Mouse (Mus musculus) cerebellum, adult 2 months (tissue): ENCODE data around the gene Hist3h2a. TPM values are rescaled to one million over a fixed set of nuclear protein-coding genes. Genes with fewer than 3 reads are reported as not detected.

ENCODE experiments used
- DNase-seq, 2 experiments: peaks; one replicate each; pipeline ENCODE4 v3.0.0; 2021
- H3K27ac ChIP-seq: fragments of 200-500 bp; 2 replicates; pipeline ENCODE4 v1.5.1; 2012; ENCODE audit warnings: low read length, control low read depth, inconsistent platforms; ENCODE audit not compliant: insufficient read depth
- H3K27me3 ChIP-seq: fragments of 200-500 bp; 2 replicates; pipeline ENCODE4 v1.6.1; 2012; ENCODE audit warnings: inconsistent platforms, mild to moderate bottlenecking, low read length, moderate library complexity; ENCODE audit not compliant: control insufficient read depth, insufficient read depth
- H3K4me1 ChIP-seq: fragments of 200-500 bp; 2 replicates; pipeline ENCODE4 v1.6.1; 2011; ENCODE audit warnings: low read length; ENCODE audit not compliant: control insufficient read depth, insufficient read depth
- H3K4me3 ChIP-seq: fragments of 200-500 bp; replicated peaks from 2 replicates; pipeline ENCODE3; 2011; ENCODE audit warnings: mild to moderate bottlenecking, low read depth, low read length, control low read depth; ENCODE audit not compliant: insufficient read depth
- CTCF ChIP-seq: fragments of 200-500 bp; IDR thresholded peaks from 2 replicates; pipeline ENCODE4 v1.5.1; 2011; ENCODE audit warnings: low read depth, mild to moderate bottlenecking, control low read depth, low read length, moderate library complexity, borderline replicate concordance; ENCODE audit not compliant: insufficient read depth
- POLR2A ChIP-seq: fragments of 200-500 bp; IDR thresholded peaks from 2 replicates; pipeline ENCODE4 v1.6.1; 2011; ENCODE audit warnings: low read length, control low read depth, borderline replicate concordance; ENCODE audit not compliant: insufficient read depth
- WGBS: fragments of 180-500 bp; shearing (Covaris S2); methylation state at CpG from one replicate; pipeline ENCODE4 v1.1.7; 2018; 5-methylcytosine and 5-hydroxymethylcytosine counted together
- polyA plus RNA-seq: library from polyadenylated mRNA; depleted of rRNA; stranded (reverse); fragments of >200 nt; gene quantifications from 2 replicates; pipeline ENCODE4 v1.2.3, GENCODE M21; 2012

Gene Hist3h2a
- polyA plus RNA-seq, 1 experiment: 41.3 TPM

DNA sequence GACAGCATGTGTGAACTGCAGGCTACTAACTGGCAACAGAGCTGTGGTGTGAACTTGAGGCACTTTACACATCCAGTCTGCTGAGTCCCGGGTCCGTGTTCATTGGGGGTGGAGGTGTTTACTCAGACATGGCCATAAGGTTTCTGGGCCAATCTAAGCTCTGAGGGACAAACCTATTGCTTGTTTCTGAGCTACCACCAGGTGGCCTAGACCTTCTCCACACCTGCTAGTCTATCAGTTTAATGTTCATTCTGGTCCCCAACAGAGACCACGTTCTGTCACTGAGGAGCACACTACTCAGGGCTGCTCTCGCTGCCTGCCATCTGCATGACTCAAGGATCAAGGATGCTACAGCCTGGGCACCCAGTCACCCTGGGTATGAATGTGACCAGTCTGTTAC lies 22.9 kb upstream of the Hist3h2a start:
- Histone ChIP-seq H3K27ac (no peak overlapping the region), H3K27me3 (no peaks in the 10 kb centered on the region), H3K4me3 (no peak overlapping the region), H3K4me1 (peaks cover 4% of the 10 kb centered on the region)
- no peak for DNase-seq
- 34% methylated on average over 4 of the region's 4 CpGs for WGBS
- TF ChIP-seq CTCF: peak; percentile 20; the same call in 1 of the 2 replicates
- TF ChIP-seq POLR2A: no peak

DNA sequence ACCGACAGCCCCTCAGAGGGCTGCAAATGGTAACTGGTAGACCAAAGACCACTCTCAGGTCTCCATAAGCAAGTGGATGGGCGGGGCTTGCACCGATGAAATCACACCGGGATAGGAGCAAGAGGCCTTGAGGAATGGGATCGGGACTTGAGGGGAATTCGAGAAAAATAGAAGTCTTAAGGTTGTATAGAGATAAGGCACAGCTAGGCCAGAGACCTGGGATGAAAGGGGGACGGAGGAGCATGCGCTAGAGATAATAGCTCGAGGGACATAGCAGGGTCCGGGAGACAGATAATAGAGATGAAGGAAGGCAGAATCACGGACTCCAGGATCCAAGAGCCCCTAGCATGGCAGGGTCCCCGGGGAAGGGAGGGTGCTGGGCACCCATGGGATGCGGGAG lies 16.6 kb upstream of the Hist3h2a start:
- under 1% methylated on average over 13 of the region's 13 CpGs for WGBS
- H3K27ac ChIP-seq: peak overlapping the region; percentile 88
- H3K4me3 ChIP-seq: peak overlapping the region; percentile 88
- peaks cover 16% of the 10 kb centered on the region for H3K4me1 ChIP-seq
- H3K27me3 ChIP-seq: no peaks in the 10 kb centered on the region
- peak in 1 of 2 experiments; percentile 42 for DNase-seq
- TF ChIP-seq CTCF (no peak), POLR2A (no peak)

DNA sequence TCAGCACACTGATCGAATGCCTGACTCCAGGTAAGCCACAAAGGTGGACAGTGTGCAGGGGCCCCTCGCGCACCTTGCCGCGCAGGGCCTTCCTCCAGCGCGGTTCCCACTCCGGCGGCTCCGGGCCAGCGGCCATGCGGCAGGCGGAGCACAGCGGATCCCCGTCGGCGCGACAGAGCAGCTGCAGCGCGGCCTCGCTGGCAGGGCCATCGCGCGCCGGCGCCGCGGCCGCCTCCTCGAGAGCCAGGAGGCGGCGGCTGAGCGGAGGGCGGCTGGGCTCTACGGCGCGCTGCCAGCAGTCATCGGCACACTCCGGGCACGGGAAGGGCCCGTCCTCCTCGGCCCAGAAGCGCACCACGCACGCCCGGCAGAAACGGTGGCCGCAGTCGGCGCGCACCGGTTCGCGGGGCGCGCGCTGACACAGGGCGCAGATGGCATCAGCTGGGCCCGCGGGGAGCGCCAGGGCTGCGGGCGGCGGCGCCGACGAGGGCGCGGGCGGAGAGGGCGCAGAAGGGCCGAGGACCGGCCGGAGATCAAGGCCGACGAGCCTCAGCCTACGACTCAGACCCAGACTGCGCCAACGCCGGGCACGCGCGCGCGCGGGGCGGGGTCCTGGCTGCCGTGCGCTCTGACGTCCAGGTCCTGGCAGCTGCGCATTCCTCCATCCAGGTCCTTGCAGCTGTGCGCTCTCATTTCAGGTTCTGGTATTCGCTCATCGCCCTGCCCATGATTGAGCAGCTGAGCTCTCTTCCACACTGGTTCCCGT lies 16.0 kb upstream of the Hist3h2a start, which contains the start of gene Rnf187:
Gene Rnf187, minus strand, starts transcription at position 595 of the 766 bp plus-strand sequence.
- Histone ChIP-seq H3K4me1 (peaks cover 16% of the 10 kb centered on the region), H3K27me3 (no peaks in the 10 kb centered on the region), H3K27ac (peak within 1 kb of the TSS; percentile 88), H3K4me3 (peak within 1 kb of the TSS; percentile 88)
- peak; percentile 95 to 97 for DNase-seq
- TF ChIP-seq CTCF (no peak), POLR2A (peak; percentile 91)
- under 1% methylated on average over 93 of the region's 95 CpGs for WGBS

GRCm38 (mm10) chr11:58939088-58939439 lies 15.4 kb upstream of the Hist3h2a start:
- no peaks in the 10 kb centered on the region for H3K27me3 ChIP-seq
- peaks cover 16% of the 10 kb centered on the region for H3K4me1 ChIP-seq
- WGBS: 5% methylated on average over 6 of the region's 6 CpGs
- H3K27ac ChIP-seq: peak overlapping the region; percentile 67
- TF ChIP-seq POLR2A: no peak
- TF ChIP-seq CTCF: no peak
- no peak for DNase-seq
- peak overlapping the region; percentile 88 for H3K4me3 ChIP-seq

GRCm38 (mm10) chr11:58944136-58944535 lies 10.3 kb upstream of the Hist3h2a start:
- no peak for DNase-seq
- WGBS: 86% methylated on average over 5 of the region's 5 CpGs
- Histone ChIP-seq H3K4me3 (no peak overlapping the region), H3K27ac (no peak overlapping the region), H3K4me1 (peaks cover 6% of the 10 kb centered on the region), H3K27me3 (no peaks in the 10 kb centered on the region)
- no peak for TF ChIP-seq POLR2A
- TF ChIP-seq CTCF: no peak

- TF ChIP-seq POLR2A: no peak
- no peak for TF ChIP-seq CTCF
- H3K27me3 ChIP-seq: no peaks in the 10 kb centered on the region
- H3K4me3 ChIP-seq: peak overlapping the region; percentile 61
- H3K4me1 ChIP-seq: peaks cover 6% of the 10 kb centered on the region
- WGBS: 57% methylated on average over 3 of the region's 3 CpGs
- DNase-seq: no peak
- peak overlapping the region; percentile 89 for H3K27ac ChIP-seq
Measured at GRCm38 (mm10) chr11:58947306-58947705, 7.2 kb upstream of the Hist3h2a start.

DNA sequence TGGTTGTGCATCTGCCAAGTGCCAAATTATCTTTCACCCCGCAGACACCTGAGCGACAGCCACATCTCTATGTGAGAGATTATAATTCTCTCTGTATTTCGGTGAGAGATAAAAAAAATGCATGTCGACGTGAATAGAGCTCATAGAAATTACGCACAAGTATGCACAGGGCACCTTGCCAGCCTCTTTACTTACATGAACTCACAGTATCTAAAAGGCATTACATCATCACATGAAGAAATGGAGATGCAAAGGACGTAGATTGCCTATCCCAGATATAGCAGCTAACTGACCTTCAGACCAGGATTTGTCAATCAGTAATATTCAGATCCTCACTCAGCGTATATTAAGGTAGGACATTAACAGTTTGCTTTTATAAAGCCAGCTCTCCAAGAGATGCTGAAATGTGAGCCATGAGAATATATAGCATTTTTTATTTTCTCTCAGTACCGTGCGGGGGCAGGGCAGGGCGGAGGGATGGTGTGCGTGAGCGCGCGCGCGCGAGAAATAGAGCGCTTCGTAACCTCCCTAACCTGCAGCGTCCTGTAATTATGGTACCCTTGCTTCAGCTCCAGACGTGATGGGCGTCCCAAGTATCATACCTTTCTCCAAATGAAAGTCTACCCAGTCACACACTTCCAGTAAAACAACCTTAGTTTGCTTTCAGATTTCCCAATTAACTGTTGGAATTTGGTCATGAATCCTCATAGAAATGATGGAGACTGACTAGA lies 6.5 kb upstream of the Hist3h2a start:
- Histone ChIP-seq H3K27me3 (no peaks in the 10 kb centered on the region), H3K4me1 (peaks cover 6% of the 10 kb centered on the region), H3K27ac (peak overlapping the region; percentile 89), H3K4me3 (peak overlapping the region; percentile 61)
- 3% methylated on average over 23 of the region's 23 CpGs for WGBS
- no peak for TF ChIP-seq POLR2A
- TF ChIP-seq CTCF: no peak
- DNase-seq: peak; percentile 79 to 82
